Mouse (Mus musculus) gastrocnemius, postnatal 25 days (tissue): ENCODE results near the gene Prss40. TPM values are rescaled to one million over a fixed set of nuclear protein-coding genes. Genes with fewer than 3 reads are reported as not detected.
"Not testable (repeated sequence)": the region's sequence is repeated elsewhere in the genome, so short reads cannot be mapped to it uniquely, and the experiment has no call there.

Source experiments
- DNase-seq: peaks from one replicate; pipeline ENCODE4 v3.0.0; 2022
- total RNA-seq, 2 experiments: library from RNA; stranded (reverse); gene quantifications; 1 replicate in 1 of 2; 2 replicates in 1 of 2; pipeline ENCODE4 v1.2.3; 2021

The Prss40 gene
- total RNA-seq, 2 experiments from 2014 or later = not detected

DNA sequence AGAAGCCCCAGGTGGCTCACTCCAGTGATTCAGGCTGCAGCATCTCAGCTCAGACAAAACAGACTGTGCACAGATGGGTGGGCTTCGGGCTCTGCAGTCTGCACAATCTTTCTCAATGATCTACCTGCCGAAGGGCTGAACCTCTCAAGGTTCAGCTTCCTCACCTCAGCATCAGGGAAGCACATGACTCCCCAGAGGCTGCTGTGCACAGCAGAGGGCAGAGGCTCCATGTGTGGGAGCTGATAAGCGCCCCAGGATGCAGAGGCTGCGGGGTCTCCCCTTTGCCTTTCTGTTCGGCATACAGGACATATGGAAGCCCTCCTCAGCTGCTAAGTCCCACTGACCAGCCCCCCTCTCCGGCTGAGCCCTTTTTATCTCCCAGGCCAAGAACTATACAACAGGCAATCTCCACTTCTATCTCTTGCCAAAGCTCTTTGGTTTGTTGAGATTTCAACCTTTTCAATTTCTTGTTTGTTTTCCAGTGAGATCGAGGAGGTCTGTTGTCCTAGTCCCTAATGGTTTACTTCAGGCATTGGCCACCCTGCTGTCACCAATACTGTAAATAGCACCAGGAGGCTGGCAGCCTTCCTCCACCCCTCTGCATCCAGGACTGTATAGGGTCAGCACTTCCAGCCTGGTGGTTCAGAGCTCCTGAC is 25.6 kb downstream of the Prss40 start, which contains the start of gene Cfc1:
TSS of gene Cfc1 (plus strand) at position 606 of the 656 bp plus-strand sequence.
- not testable (repeated sequence) for DNase-seq

DNA sequence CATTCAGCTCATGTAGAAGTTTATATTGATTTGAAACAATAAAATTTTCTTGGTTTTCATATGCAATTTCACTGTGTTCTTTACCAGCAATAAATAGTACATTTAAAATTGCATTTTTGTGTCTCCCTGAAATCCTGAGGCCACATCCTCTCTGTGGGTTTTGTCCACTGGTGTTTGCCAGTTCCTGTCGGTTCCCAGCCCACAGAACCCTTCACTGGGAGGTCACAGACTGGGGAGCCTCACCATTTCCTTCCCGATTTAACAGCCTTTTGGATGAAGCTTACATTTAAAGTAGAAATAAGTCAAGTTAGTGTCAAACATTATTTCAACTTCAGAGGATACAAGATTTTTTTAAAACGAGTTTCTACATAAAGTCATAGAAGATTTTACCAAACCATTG is 26.2 kb downstream of the Prss40 start:
- DNase-seq = not testable (repeated sequence)

- no peak for DNase-seq
Observed at GRCm38 (mm10) chr1:34523647-34524046, 37.1 kb downstream of the Prss40 start.

- no peak for DNase-seq
Observed at GRCm38 (mm10) chr1:34522850-34523244, 37.9 kb downstream of the Prss40 start.

DNA sequence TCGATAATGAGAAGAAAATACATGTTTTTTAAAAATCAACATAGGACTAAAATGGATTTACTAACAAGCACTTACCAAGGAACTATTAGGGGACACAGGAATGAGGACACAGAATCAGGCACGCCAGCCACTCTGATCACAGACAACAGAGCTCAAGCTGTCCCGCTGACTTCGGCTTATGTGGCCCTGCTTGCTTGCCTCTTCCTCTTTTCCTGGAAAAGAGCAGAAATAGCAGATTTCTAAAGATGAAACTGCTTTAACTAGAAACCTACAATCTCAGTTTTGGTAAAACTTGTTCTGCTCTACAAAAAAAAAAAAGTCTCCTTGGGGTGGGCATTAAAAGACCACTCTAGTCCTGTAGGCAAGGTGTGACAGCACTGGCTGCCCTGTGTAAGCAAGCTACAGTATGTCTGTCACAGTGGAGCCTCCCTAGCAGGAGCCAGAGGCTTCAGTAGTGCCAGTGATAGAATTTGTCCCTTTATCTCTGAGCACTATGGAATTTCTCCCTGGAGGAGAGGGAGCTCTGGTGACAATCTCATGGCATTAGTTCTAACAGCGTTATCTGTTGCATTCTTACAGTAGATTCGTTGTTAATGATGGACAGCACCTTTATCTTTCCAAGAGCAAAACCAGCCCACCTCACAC is 38.4 kb downstream of the Prss40 start:
- DNase-seq = no peak

GRCm38 (mm10) chr1:34518259-34518658 is 42.5 kb downstream of the Prss40 start:
- no peak for DNase-seq

DNA sequence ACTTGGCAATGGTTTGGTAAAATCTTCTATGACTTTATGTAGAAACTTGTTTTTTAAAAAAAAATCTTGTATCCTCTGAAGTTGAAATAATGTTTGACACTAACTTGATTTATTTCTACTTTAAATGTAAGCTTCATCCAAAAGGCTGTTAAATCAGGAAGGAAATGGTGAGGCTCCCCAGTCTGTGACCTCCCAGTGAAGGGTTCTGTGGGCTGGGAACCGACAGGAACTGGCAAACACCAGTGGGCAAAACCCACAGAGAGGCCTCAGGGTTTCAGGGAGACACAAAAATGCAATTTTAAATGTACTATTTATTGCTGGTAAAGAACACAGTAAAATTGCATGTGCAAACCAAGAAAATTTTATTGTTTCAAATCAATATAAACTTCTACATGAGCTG is 42.9 kb downstream of the Prss40 start:
- not testable (repeated sequence) for DNase-seq

DNA sequence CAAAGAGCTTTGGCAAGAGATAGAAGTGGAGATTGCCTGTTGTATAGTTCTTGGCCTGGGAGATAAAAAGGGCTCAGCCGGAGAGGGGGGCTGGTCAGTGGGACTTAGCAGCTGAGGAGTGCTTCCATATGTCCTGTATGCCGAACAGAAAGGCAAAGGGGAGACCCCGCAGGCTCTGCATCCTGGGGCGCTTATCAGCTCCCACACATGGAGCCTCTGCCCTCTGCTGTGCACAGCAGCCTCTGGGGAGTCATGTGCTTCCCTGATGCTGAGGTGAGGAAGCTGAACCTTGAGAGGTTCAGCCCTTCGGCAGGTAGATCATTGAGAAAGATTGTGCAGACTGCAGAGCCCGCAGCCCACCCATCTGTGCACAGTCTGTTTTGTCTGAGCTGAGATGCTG is 43.4 kb downstream of the Prss40 start:
- not testable (repeated sequence) for DNase-seq

GRCm38 (mm10) chr1:34516595-34516994 is 44.1 kb downstream of the Prss40 start:
- DNase-seq = no peak

DNA sequence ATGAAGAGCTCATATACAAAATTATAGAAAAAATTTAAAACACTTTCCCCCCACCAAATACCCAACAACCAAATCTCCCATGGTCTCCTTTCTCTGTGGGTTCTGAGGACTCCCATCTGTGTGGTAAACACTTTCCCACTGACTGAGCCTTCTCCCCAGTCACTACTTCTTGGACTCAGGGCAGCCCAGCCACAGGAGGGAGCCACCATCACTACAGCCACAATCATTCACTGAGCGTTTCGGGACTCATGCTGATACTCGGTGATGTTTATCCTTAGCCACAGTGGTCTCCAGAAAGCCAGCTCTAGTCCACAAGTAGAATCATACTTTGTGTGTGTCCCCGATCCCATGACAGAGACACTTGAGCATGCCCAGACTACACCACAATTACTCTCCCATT is 47.7 kb downstream of the Prss40 start:
- no peak for DNase-seq

GRCm38 (mm10) chr1:34511027-34511426 is 49.7 kb downstream of the Prss40 start:
- no peak for DNase-seq

DNA sequence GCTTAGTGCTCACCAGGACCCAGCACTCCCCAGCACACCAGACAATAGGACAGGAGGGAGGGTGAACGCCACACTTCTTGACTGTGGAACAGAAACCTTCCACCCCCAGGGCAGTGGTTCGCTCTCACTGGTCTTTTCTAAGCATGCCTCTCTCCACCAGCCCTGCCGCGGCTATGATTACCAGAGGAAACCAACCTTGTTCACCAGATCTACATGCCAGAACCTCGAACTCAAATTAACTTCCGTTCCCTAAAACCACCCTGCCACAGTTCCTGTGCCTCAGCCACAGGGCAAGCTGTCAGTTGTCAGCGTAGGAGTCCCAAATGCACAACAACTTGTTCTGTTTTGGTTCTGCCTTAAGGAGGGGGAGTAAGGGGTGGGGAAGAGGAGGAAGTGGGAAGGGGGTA is 50.2 kb downstream of the Prss40 start:
- no peak for DNase-seq

DNA sequence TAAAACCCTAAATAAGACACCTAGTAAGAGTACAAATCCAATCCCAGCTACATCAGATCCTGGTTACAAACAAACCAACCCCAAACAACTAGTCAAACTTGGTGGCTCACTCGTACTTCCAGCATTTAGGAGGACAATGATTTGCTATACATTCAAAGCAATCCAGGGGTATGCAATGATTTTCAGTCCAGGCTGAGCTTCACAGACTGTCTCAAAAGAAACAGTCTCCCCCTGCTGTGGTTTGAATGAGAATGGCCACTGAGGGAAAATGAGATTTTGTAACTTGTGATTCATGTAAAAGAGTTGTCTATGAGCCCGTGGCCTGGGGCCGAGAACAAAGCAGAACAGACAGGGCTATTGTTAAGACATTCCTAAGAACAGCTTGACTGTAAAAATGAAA is 52.8 kb downstream of the Prss40 start:
- no peak for DNase-seq

DNA sequence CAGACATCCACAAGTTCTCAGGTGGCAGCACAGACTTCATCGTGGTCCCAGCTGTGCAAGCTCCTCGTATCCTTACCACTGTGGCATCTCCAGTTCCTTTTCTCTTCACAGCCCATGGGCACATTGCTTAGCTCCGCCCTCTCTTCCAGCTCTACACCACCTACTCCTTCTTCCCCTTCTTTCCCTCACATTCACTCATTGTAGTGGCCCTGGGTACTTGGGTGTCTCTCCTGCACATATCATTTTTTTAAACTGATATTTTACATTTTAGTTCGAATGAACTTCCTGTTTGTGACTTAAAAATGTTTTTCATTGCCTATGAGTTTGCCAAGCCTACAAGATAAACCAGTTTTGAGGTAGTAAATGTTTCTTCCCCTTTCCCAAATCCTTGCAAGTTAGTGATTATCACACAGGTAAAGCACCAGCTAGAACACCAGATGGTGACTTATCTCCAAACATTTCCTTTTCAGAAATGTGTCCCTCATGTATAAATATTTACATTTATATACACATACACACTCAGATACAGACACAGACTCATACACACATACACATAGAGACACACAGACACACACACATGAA is 54.7 kb downstream of the Prss40 start:
- no peak for DNase-seq

GRCm38 (mm10) chr1:34505307-34505706 is 55.4 kb downstream of the Prss40 start:
- no peak for DNase-seq

DNA sequence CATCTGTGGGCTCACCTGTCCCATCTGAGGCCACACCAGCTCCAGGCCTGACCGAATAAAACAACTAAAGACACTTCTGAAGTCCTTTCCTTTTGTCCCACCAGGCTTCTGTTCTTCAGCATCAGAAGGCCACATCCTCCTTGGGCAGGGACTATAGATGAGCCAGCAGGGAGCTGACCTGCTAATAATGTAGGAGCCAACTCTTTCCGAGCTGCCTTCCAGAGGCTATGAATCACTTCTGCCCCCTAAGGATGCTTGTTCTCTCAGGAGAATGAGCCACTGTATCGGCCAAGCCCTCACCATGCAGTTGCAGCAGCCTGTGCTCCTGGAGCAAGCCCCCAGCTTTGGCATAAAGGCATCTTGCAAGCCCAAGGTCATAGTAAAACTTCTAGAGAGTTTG is 57.8 kb downstream of the Prss40 start:
- no peak for DNase-seq

Other genes with a start within 250 kb of the Prss40 start
- 10 to 100 TPM; 10.2 to 10.8 TPM for gene Ccdc115, start 121.3 kb downstream of the Prss40 start, total RNA-seq
- gene Imp4, start 121.1 kb downstream of the Prss40 start, total RNA-seq = 10 to 100 TPM; 12.6 to 14.4 TPM
- gene Ptpn18, start 101.2 kb downstream of the Prss40 start, total RNA-seq = 1 to 10 TPM; 2.1 to 2.3 TPM
- gene Prss39, start 62.5 kb downstream of the Prss40 start, total RNA-seq = not detected
- not detected for gene Cfc1, start 25.3 kb downstream of the Prss40 start, total RNA-seq
- gene Amer3, start 18.7 kb upstream of the Prss40 start, total RNA-seq = not detected